Mouse (Mus musculus) embryonic facial prominence, embryonic 13.5 days (tissue): ENCODE data around the gene Ttf1. TPM values are rescaled to one million over a fixed set of nuclear protein-coding genes. Genes with fewer than 3 reads are reported as not detected.

Source experiments
- ATAC-seq: fragments of 200-750 bp; cut with Nextera tagmentation; 2 replicates; pipeline ENCODE4 v1.8.0; 2017; ENCODE audit warnings: low read depth; ENCODE audit not compliant: insufficient number of reproducible peaks, insufficient read depth, low FRiP score, low TSS enrichment
- H3K27ac ChIP-seq: fragments of 300-500 bp; sonication (generic); 2 replicates; pipeline ENCODE4 v1.5.1; 2015; ENCODE audit warnings: moderate library complexity, mild to moderate bottlenecking, inconsistent platforms
- H3K27me3 ChIP-seq: fragments of 300-500 bp; sonication (generic); 2 replicates; pipeline ENCODE4 v1.6.1; 2015; ENCODE audit warnings: mild to moderate bottlenecking, inconsistent platforms
- H3K36me3 ChIP-seq: fragments of 300-500 bp; sonication (generic); 2 replicates; pipeline ENCODE4 v1.6.1; 2015; ENCODE audit warnings: mild to moderate bottlenecking, inconsistent platforms
- H3K4me1 ChIP-seq: fragments of 300-500 bp; sonication (generic); 2 replicates; pipeline ENCODE4 v1.6.1; 2015; ENCODE audit warnings: inconsistent platforms
- H3K4me2 ChIP-seq: fragments of 300-500 bp; sonication (generic); 2 replicates; pipeline ENCODE4 v1.6.1; 2015; ENCODE audit warnings: moderate library complexity, mild to moderate bottlenecking, inconsistent platforms
- H3K4me3 ChIP-seq: fragments of 300-500 bp; sonication (generic); 2 replicates; pipeline ENCODE4 v1.5.1; 2015; ENCODE audit warnings: mild to moderate bottlenecking, inconsistent platforms
- H3K9ac ChIP-seq: fragments of 300-500 bp; sonication (generic); 2 replicates; pipeline ENCODE4 v1.6.1; 2015; ENCODE audit warnings: mild to moderate bottlenecking, inconsistent platforms
- H3K9me3 ChIP-seq: fragments of 300-500 bp; sonication (generic); 2 replicates; pipeline ENCODE4 v1.6.1; 2016; ENCODE audit warnings: inconsistent platforms
- WGBS: fragments of 180-500 bp; shearing (Covaris S2); methylation state at CpG from one replicate; pipeline ENCODE4 v1.1.7; 2015; ENCODE audit warnings: mixed read lengths; 5-methylcytosine and 5-hydroxymethylcytosine counted together
- polyA plus RNA-seq: library from polyadenylated mRNA; unstranded; fragments of >200 nt; fragmentation: Nextera tagmentation; extraction: Ambion mirVana; gene quantifications from 2 replicates; pipeline ENCODE4 v1.2.1, GENCODE M21; 2015

Gene Ttf1
- polyA plus RNA-seq = 11.3 and 11.5 TPM in 2 replicates

DNA sequence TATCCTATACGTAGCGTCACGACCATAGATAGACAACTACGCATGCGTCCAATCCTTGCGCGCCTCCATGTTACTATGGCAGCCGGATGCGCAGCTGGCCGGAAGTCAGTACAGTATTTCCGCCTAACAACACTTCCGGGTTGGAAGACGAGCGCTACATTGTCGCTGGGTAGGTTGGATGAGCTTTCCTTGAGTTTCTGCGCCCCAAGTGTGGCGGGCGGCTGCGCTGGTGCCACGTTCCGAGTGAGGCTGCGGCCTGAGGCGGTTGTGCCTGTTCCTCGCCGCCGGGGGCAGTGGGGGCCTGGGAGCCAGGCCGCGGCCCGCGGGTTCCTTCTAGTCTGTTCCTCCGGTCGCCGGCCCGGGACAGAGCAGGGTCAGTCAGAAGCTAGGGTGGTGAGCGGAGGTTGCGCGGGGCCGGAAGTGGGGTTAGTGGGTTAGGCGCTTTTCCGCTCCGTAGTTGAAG lies at the start of gene Ttf1:
Gene Ttf1, plus strand, starts transcription at position 128 of the 463 bp plus-strand sequence.
- Histone ChIP-seq H3K36me3 (0 out of 2 replicates have a peak, but pooled peaks cover under 1% of the 10 kb centered on the region), H3K9me3 (no peaks in the 10 kb centered on the region), H3K9ac (peak within 1 kb of the TSS; percentile 86), H3K4me3 (peak within 1 kb of the TSS; percentile 86), H3K27ac (peak within 1 kb of the TSS; percentile 93), H3K27me3 (peaks cover 30% of the 10 kb centered on the region), H3K4me2 (peak within 1 kb of the TSS; percentile 66), H3K4me1 (peaks cover 9% of the 10 kb centered on the region)
- ATAC-seq = peak; percentile 85
- under 1% methylated on average over 41 of the region's 41 CpGs for WGBS

DNA sequence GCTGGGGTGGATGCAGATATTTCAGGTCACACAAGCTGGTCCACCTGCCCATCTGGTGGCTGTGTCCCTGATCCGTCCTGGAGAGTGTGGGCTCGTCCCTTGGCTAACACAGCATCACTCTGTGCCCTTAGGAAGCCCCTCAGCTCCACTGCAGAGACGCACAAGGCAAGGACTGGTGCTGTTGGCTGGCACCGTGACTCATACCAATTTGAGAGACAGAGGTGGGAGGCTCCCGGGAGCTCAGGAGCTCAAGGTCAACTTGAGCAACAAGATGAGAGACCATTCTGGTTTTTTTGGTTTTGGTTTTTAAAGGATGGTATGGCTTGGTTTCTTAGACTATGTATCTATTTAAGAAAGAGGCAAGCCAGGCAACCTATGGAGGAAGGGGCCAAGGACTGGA lies 47.5 kb upstream of the Ttf1 start:
- ATAC-seq = no peak
- Histone ChIP-seq H3K27ac (no peak overlapping the region), H3K36me3 (no peaks in the 10 kb centered on the region), H3K4me1 (peaks cover 6% of the 10 kb centered on the region), H3K9ac (no peak overlapping the region), H3K27me3 (peaks cover 45% of the 10 kb centered on the region), H3K4me2 (no peak overlapping the region), H3K9me3 (no peaks in the 10 kb centered on the region), H3K4me3 (no peak overlapping the region)
- 77% methylated on average over 5 of the region's 5 CpGs for whole genome bisulfite sequencing

DNA sequence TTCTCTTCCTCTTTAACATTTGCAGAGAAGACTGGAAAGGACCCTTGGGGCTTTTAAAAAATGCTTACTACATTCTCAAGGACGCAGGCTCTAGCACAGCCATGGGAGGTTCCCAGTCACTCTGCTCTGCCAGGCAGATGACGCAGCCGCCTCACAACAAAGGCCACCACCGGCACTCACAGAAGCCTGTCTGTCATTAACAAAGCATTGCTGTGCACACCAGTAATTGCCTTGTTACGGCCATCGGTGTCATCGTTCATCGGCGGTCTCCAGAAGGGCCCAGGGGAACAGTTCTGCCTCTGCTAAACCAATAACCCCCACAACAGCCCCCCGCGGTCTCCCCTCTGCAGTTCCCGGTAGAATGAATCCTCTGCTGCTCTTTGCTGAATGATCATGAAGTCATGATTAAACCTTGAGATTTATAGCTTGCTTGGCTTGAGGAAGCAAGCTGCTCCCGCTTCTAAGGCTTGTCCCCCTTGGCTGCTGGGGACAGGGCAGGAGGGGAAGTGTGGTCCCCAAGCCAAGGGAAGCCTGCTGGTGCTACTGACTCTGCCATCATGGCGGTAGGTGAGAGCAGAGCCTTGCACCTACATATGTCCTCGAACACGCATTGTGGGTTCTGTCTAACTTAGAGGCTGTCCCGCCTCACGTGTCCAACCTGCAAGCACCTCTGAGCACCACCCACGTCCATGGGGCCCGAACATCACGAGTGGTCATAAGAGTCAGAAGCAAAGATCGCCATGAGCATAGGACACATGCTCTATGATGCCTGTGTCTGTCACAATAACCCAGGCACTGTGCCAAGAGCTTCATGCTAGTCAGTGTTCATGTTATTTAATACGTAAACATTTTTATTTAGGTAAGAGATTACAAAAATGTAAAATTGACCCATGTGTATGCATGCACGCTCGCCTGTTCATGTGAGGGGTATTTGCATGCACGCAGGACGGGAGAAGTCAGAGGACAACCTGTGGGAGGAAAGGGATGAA lies 43.2 kb upstream of the Ttf1 start:
- 50% methylated on average over 27 of the region's 27 CpGs for WGBS
- Histone ChIP-seq H3K36me3 (no peaks in the 10 kb centered on the region), H3K9me3 (no peaks in the 10 kb centered on the region), H3K4me2 (peak overlapping the region; percentile 32), H3K27ac (no peak overlapping the region), H3K4me1 (peaks cover 6% of the 10 kb centered on the region), H3K9ac (no peak overlapping the region), H3K4me3 (no peak overlapping the region), H3K27me3 (peaks cover 26% of the 10 kb centered on the region)
- ATAC-seq = no peak

DNA sequence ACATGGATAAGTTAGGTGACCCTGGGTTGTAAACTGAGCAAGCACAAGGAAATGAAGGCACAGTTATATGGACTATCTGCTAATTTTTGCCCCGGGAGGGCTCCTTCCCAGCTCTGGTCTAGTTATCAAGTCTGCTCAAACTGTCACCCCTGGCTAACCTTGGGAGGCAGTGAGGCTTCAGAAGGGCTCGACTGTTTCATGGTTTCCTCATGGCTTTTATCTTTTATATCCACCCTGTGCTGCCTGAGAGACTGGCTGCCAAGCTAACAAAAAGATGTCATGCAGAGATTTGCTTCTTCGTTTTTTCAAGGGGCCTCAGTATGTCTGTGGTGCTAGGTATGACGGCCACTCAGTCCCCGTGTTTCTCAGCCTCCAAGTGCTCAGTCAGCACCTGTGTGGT lies 41.4 kb upstream of the Ttf1 start:
- ATAC-seq = no peak
- Histone ChIP-seq H3K27ac (no peak overlapping the region), H3K4me3 (no peak overlapping the region), H3K9me3 (no peaks in the 10 kb centered on the region), H3K4me2 (no peak overlapping the region), H3K4me1 (peaks cover 6% of the 10 kb centered on the region), H3K36me3 (no peaks in the 10 kb centered on the region), H3K9ac (no peak overlapping the region), H3K27me3 (peaks cover 21% of the 10 kb centered on the region)
- WGBS = 60% methylated on average over 5 of the region's 5 CpGs

DNA sequence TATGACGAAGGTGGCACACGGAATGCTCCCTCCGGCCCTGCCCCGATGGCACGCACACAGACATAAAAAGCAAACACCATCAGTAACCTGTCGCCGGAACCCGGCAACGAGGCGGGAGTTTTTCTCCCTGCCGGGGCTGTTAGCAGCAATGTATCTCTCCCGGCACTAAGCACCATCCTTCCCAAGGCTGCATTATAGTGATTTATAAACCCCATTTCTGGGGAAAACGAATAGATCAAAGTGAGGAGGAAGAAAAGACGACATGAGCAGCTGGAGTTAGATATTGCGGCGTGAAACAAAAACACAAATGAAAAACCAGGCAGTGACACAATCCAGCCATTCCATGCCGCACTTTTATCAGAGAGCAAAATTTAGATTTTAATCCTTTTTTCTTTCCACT lies 39.0 kb upstream of the Ttf1 start:
- H3K27me3 ChIP-seq = peaks cover 12% of the 10 kb centered on the region; the same call in 1 of the 2 replicates
- H3K36me3 ChIP-seq = no peaks in the 10 kb centered on the region
- no peak overlapping the region for H3K9ac ChIP-seq
- no peak overlapping the region for H3K27ac ChIP-seq
- no peak overlapping the region for H3K4me2 ChIP-seq
- no peaks in the 10 kb centered on the region for H3K9me3 ChIP-seq
- no peak overlapping the region for H3K4me3 ChIP-seq
- ATAC-seq = no peak
- 78% methylated on average over 17 of the region's 17 CpGs for WGBS
- peaks cover 6% of the 10 kb centered on the region for H3K4me1 ChIP-seq

DNA sequence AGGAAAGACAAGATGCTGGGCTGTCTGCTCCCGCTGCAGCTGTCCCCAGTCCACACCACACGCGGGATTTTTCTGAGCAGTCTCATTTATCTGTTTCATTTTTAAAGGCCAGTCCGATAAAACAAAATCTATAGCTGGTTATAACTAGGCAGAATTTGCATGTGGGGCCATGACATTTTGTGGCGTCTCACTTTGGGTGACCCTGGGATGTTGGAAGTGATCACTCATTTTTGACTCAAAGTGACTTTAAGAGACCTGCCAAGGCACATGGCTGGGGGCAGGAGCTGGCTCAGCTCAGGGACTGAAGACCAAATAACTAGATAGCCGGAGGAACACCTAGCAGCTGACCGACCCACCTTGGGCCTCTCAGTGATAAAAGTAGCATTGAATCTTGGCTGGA lies 37.1 kb upstream of the Ttf1 start:
- Histone ChIP-seq H3K27me3 (0 out of 2 replicates have a peak, but pooled peaks cover 3% of the 10 kb centered on the region), H3K9ac (no peak overlapping the region), H3K36me3 (no peaks in the 10 kb centered on the region), H3K27ac (no peak overlapping the region), H3K4me2 (no peak overlapping the region), H3K4me1 (no peaks in the 10 kb centered on the region), H3K9me3 (no peaks in the 10 kb centered on the region), H3K4me3 (no peak overlapping the region)
- 90% methylated on average over 7 of the region's 7 CpGs for WGBS
- ATAC-seq = no peak

DNA sequence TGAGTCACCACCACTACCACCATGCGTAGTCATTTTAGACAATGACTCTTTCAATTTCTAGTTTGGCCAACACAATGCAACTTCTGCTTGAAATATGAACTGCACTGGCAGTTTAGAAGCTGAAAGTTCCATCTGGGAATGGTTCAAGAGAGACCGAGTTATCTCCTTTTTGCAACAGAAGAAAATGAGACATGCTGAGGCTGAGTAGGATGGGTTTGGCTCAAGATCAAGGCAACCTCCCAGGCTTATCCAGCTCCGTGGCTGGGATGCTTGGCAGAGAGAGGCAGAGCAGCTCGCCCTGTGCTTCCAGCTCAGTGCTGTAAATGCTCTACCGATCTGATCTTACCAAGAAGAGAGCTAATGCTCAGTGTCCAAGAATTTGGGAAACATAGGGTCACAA lies 34.8 kb upstream of the Ttf1 start:
- WGBS = 66% methylated on average over 5 of the region's 5 CpGs
- Histone ChIP-seq H3K4me3 (no peak overlapping the region), H3K36me3 (no peaks in the 10 kb centered on the region), H3K4me2 (no peak overlapping the region), H3K9ac (no peak overlapping the region), H3K4me1 (peaks cover 8% of the 10 kb centered on the region), H3K9me3 (no peaks in the 10 kb centered on the region), H3K27ac (no peak overlapping the region), H3K27me3 (0 out of 2 replicates have a peak, but pooled peaks cover 10% of the 10 kb centered on the region)
- no peak for ATAC-seq

DNA sequence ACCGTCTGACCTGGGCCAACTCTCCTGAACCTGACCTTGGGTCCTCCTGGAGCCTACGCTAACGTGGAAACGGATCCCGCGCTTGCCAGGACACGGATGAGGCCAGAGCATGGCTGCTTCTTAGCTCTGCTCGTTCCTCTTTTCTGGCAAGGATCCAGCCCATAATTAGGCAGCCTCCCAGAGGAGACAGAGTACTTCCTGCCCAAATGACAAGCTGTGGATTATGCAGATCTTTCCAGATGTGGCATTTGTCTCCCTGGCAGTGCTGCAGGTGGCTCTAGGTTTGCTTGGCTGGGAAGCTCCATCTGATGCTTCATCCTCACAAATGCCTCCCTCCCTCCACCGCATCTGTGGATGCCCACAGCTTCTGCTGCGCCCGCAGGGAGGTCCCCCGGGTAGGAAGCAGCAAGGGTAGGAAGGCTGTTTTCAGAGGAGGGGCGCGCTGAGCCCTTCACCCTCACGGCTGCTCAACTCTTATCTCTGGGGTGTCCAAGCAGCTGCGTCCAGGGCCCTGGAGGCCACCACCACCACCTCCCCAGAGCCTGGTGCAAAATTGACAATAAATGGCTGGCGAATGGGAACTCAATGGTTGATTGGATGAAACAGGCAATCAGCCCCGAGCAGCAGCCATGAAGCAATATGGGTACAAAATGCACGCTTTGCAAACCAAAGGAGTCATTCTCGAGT lies 29.9 kb upstream of the Ttf1 start:
- 38% methylated on average over 20 of the region's 20 CpGs for WGBS
- Histone ChIP-seq H3K27me3 (peaks cover 28% of the 10 kb centered on the region), H3K9ac (no peak overlapping the region), H3K4me1 (peaks cover 10% of the 10 kb centered on the region), H3K36me3 (no peaks in the 10 kb centered on the region), H3K9me3 (no peaks in the 10 kb centered on the region), H3K27ac (no peak overlapping the region), H3K4me3 (no peak overlapping the region), H3K4me2 (peak overlapping the region; percentile 20; the same call in 1 of the 2 replicates)
- ATAC-seq = no peak

DNA sequence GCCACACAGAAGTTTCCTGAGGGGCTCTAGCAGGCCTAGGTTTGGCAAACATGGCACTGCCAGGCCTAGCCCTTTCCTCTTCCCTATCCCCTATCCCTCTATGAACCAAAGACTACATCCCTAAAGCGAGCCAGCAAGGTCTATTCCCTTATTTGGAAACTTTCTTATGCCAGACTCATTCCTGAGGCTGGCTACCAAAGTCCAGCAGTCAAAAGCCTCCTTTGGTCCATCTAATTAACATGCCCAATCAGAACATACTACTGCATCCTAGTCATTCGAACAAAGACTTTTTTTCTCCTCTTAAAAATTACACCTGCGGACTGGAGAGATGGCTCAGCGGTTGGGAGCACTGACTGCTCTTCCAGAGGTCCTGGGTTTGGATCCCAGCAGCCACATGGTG lies 28.1 kb upstream of the Ttf1 start:
- no peaks in the 10 kb centered on the region for H3K9me3 ChIP-seq
- no peak overlapping the region for H3K9ac ChIP-seq
- ATAC-seq = no peak
- no peak overlapping the region for H3K4me2 ChIP-seq
- no peak overlapping the region for H3K4me3 ChIP-seq
- H3K27ac ChIP-seq = no peak overlapping the region
- 86% methylated on average over 4 of the region's 4 CpGs for WGBS
- peaks cover 38% of the 10 kb centered on the region for H3K27me3 ChIP-seq
- peaks cover 10% of the 10 kb centered on the region for H3K4me1 ChIP-seq
- no peaks in the 10 kb centered on the region for H3K36me3 ChIP-seq

DNA sequence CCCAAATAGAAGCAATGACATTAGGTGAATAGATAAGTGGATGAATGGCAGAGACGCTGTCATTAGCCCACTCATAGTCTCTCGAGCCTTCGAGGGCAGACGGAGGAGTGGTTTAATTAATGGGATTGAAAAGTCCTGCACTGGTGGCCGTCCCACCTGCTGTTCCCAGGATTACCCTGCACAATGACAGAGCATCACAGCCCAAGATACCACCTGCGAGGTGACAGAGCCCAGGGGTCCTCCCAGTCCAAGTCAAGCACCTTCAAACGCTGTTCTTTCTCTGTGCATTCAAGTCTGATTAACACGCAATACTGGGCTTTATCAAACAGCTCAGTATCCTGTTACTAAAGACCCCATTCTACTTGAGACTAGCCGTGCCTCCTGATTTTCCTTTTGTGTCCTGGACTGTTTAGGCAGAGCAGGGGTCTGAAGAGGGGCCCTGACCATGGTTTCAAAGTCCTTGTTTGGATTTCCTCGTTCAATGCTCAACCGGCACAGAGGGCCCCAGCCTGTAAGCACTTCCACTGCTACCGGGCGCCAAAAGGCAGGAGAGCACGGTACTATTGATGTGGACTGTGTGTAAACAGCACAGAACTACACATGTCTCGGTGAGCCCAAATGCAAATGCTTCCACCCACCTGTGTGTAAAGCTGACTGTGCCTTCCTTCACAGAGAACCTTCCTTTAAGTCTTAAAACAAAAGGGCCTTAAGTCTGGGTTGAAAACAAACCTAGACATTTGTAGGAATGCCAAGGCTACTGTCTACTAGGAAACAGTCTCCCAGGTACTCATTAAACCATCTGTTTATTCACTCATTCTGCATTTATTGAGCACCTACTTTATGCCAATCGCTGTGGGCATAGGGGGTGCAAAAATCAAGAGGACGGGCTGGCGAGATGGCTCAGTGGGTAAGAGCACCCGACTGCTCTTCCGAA lies 25.3 kb upstream of the Ttf1 start:
- WGBS = 48% methylated on average over 20 of the region's 20 CpGs
- Histone ChIP-seq H3K27ac (no peak overlapping the region), H3K4me2 (no peak overlapping the region), H3K27me3 (peaks cover 57% of the 10 kb centered on the region), H3K9ac (no peak overlapping the region), H3K9me3 (no peaks in the 10 kb centered on the region), H3K4me3 (no peak overlapping the region), H3K36me3 (no peaks in the 10 kb centered on the region), H3K4me1 (peaks cover 7% of the 10 kb centered on the region)
- no peak for ATAC-seq

DNA sequence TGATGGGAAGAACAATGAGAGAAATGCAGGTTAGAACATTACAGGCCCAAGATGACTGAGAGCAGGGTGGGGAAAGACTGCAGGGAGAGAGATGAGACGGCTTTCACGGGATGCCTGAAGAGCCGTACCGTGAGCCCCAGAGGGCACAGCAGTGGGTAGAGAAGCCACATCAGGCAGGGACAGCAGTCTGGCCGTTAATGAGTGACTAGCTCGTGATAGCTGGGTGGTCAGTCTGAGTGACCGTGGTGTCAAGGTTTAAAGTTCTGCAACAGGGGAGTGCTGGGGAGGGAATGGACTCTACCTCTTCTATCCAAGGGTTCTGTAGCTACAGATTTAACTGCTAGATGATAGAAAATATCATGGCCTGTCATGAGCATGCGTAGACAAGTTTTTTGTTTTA lies 24.4 kb upstream of the Ttf1 start:
- Histone ChIP-seq H3K36me3 (no peaks in the 10 kb centered on the region), H3K27me3 (peaks cover 63% of the 10 kb centered on the region), H3K4me1 (0 out of 2 replicates have a peak, but pooled peaks cover 8% of the 10 kb centered on the region), H3K9me3 (no peaks in the 10 kb centered on the region), H3K27ac (no peak overlapping the region), H3K9ac (no peak overlapping the region), H3K4me3 (no peak overlapping the region), H3K4me2 (no peak overlapping the region)
- ATAC-seq = no peak
- WGBS = 62% methylated on average over 8 of the region's 8 CpGs
